Mouse (Mus musculus): ENCODE results near the gene Fgfr2. TPM values are rescaled to one million over a fixed set of nuclear protein-coding genes. Genes with fewer than 3 reads are reported as not detected.

Gene Fgfr2
- total and polyA plus RNA-seq, 2 experiments from 2014 or later = 12.1 to 32.6 TPM

DNA sequence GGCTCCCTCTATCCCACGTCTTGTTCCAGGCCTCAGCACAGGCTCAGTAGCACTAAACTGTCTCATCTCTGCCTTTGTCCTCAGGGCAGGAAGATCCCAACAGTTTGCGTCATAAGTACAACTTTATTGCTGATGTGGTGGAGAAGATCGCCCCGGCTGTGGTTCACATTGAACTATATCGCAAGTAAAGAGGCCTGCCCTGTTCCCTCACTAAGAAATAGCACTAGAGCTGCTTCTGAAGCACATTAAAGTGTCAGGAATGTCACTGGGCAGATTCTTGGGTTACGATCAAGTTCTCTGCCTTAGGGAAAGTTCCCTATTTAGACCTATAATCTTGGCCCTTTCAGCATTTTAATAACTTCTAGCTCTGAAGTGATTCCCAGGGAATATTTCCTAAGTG lies 2161.7 kb downstream of the Fgfr2 start:
- 85% methylated on average over 6 of the region's 6 CpGs for WGBS
- TF ChIP-seq CTCF (IDR thresholded peaks at IDR 0.05) = no peak

DNA sequence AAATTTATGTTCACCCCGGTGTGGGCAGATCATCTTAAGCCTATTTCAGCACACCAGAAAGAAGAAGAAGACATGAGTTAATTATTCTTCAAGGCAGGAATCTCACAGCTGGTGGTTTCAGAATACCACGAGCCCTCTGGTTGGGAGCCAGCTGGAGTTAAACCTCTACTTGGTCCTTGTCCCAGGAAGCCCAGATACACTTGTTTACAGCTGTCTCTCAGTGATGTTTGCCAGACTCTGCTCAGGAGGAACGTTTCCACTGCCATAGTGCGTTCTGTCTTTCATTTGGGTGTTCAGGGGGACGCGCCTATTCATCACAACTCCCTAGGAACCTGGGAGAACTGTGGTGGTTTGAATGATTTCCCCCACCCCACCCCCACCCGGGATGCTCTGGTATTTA lies 2163.3 kb downstream of the Fgfr2 start:
- H3K4me3 ChIP-seq (ENCODE audit: low read depth, low read length) = no peak overlapping the region
- peak; percentile 74 for DNase-seq (ENCODE audit: low spot score)
- H3K36me3 ChIP-seq (ENCODE audit: insufficient read depth, low read length) = no peaks in the 10 kb centered on the region
- no peak for TF ChIP-seq CTCF (IDR thresholded peaks at IDR 0.05)
- H3K27me3 ChIP-seq (ENCODE audit: insufficient read depth, low read length) = no peaks in the 10 kb centered on the region
- WGBS = 53% methylated on average over 7 of the region's 7 CpGs
- ATAC-seq (ENCODE audit: low FRiP score) = no peak
- H3K4me2 ChIP-seq (ENCODE audit: low read depth, low read length, poor library complexity, severe bottlenecking) = no peak overlapping the region
- H3K4me1 ChIP-seq (ENCODE audit: insufficient read depth, low read length) = no peaks in the 10 kb centered on the region
- H3K9ac ChIP-seq (replicated peaks; ENCODE audit: low read length, poor library complexity, severe bottlenecking) = no peak overlapping the region
- no peaks in the 10 kb centered on the region for H3K9me3 ChIP-seq (ENCODE audit: low read length)
- H3K27ac ChIP-seq (ENCODE audit: low read depth, low read length) = no peak overlapping the region

More for the DNA sequence above, 2161.7 kb downstream of the Fgfr2 start:
- no peak overlapping the region for H3K4me3 ChIP-seq (ENCODE audit: low read depth, low read length)
- H3K27me3 ChIP-seq (ENCODE audit: insufficient read depth, low read length) = no peaks in the 10 kb centered on the region
- ATAC-seq (ENCODE audit: low FRiP score) (no peak), DNase-seq (ENCODE audit: low spot score) (no peak)
- no peak overlapping the region for H3K27ac ChIP-seq (ENCODE audit: low read depth, low read length)
- no peak overlapping the region for H3K9ac ChIP-seq (replicated peaks; ENCODE audit: low read length, poor library complexity, severe bottlenecking)
- H3K36me3 ChIP-seq (ENCODE audit: insufficient read depth, low read length) = no peaks in the 10 kb centered on the region
- H3K4me2 ChIP-seq (ENCODE audit: low read depth, low read length, poor library complexity, severe bottlenecking) = no peak overlapping the region
- H3K9me3 ChIP-seq (ENCODE audit: low read length) = no peaks in the 10 kb centered on the region
- H3K4me1 ChIP-seq (ENCODE audit: insufficient read depth, low read length) = no peaks in the 10 kb centered on the region

DNA sequence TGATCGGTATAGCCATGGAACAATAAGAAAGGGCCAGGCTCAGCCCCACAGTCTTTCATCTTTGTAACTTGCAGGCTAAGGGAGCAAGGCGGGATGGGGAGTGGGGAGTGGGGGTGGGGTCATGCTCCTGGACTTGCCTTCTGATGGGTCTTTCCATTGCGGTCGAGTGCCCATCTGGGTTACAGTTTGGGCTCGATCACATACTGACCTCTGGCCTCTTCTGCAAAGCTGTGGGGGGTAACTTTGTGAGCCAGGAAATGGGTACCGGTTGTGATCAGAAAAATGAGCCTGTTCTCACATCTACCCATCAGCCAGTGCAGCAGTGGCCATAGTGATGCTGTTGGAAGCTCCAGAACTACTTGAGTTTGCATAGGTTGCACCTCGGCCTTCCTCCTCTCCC lies 2164.6 kb downstream of the Fgfr2 start:
- no peak overlapping the region for H3K4me2 ChIP-seq (ENCODE audit: low read depth, low read length, poor library complexity, severe bottlenecking)
- H3K27me3 ChIP-seq (ENCODE audit: insufficient read depth, low read length) = no peaks in the 10 kb centered on the region
- no peak overlapping the region for H3K4me3 ChIP-seq (ENCODE audit: low read depth, low read length)
- ATAC-seq (ENCODE audit: low FRiP score) (no peak), DNase-seq (ENCODE audit: low spot score) (no peak)
- 60% methylated on average over 7 of the region's 7 CpGs for WGBS
- H3K27ac ChIP-seq (ENCODE audit: low read depth, low read length) = no peak overlapping the region
- no peaks in the 10 kb centered on the region for H3K4me1 ChIP-seq (ENCODE audit: insufficient read depth, low read length)
- H3K9me3 ChIP-seq (ENCODE audit: low read length) = no peaks in the 10 kb centered on the region
- H3K36me3 ChIP-seq (ENCODE audit: insufficient read depth, low read length) = no peaks in the 10 kb centered on the region
- H3K9ac ChIP-seq (replicated peaks; ENCODE audit: low read length, poor library complexity, severe bottlenecking) = no peak overlapping the region
- no peak for TF ChIP-seq CTCF (IDR thresholded peaks at IDR 0.05)

- Histone ChIP-seq H3K4me2 (ENCODE audit: low read depth, low read length, poor library complexity, severe bottlenecking) (no peak overlapping the region), H3K9me3 (ENCODE audit: low read length) (no peaks in the 10 kb centered on the region), H3K27ac (ENCODE audit: low read depth, low read length) (no peak overlapping the region), H3K4me3 (ENCODE audit: low read depth, low read length) (no peak overlapping the region), H3K4me1 (ENCODE audit: insufficient read depth, low read length) (no peaks in the 10 kb centered on the region), H3K36me3 (ENCODE audit: insufficient read depth, low read length) (no peaks in the 10 kb centered on the region), H3K9ac (replicated peaks; ENCODE audit: low read length, poor library complexity, severe bottlenecking) (no peak overlapping the region), H3K27me3 (ENCODE audit: insufficient read depth, low read length) (no peaks in the 10 kb centered on the region)
- ATAC-seq (ENCODE audit: low FRiP score) (no peak), DNase-seq (ENCODE audit: low spot score) (no peak)
- WGBS = 84% methylated on average over 10 of the region's 10 CpGs
- TF ChIP-seq CTCF (IDR thresholded peaks at IDR 0.05) = no peak
Observed at GRCm38 (mm10) chr7:130954177-130954601, 2169.0 kb downstream of the Fgfr2 start.

DNA sequence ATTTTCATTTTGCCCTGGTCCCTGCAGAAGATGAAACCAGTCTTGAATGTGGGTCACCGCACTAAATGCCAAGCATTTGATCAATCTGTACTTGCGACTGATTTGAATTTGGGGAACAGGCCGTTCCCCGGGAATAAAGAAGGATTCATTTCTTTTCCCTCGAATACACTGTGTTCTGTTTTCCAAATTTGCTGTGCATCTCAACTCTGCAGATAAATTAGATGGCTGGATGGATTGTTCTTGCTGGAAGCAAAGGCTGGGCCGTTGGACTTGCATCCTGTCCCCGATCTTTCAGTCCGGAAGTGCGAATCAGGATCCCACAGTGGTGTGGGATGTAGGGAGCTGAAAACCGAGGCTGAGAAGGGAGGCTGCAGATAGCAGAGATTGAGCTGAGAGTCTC lies 2169.8 kb downstream of the Fgfr2 start:
- TF ChIP-seq CTCF (IDR thresholded peaks at IDR 0.05) = no peak
- Histone ChIP-seq H3K4me3 (ENCODE audit: low read depth, low read length) (no peak overlapping the region), H3K27me3 (ENCODE audit: insufficient read depth, low read length) (no peaks in the 10 kb centered on the region), H3K4me1 (ENCODE audit: insufficient read depth, low read length) (no peaks in the 10 kb centered on the region), H3K36me3 (ENCODE audit: insufficient read depth, low read length) (no peaks in the 10 kb centered on the region), H3K27ac (ENCODE audit: low read depth, low read length) (no peak overlapping the region), H3K9me3 (ENCODE audit: low read length) (no peaks in the 10 kb centered on the region), H3K9ac (replicated peaks; ENCODE audit: low read length, poor library complexity, severe bottlenecking) (no peak overlapping the region), H3K4me2 (ENCODE audit: low read depth, low read length, poor library complexity, severe bottlenecking) (no peak overlapping the region)
- WGBS = 86% methylated on average over 10 of the region's 10 CpGs
- ATAC-seq (ENCODE audit: low FRiP score) (no peak), DNase-seq (ENCODE audit: low spot score) (no peak)

DNA sequence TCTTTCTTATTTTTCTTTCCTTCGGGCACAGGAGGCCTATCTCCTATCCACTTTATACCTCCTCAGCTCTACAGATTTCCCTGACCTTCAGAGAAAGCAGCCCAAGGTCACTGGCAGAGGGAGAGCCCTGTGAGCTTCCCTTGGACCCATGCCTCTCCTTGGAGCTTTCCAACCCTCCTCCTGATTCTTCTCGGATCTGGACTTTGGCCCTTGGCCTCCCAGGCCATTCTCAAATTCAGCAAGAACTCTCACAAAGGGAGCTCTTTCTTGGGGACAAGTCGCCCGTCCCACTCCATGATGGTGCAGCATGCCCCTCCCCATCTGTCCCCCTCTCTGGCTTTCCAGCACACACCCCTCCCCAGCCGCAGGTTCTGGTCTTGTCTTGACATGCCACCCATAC lies 2172.1 kb downstream of the Fgfr2 start:
- ATAC-seq (ENCODE audit: low FRiP score) = no peak
- Histone ChIP-seq H3K36me3 (ENCODE audit: insufficient read depth, low read length) (no peaks in the 10 kb centered on the region), H3K9ac (replicated peaks; ENCODE audit: low read length, poor library complexity, severe bottlenecking) (no peak overlapping the region), H3K4me1 (ENCODE audit: insufficient read depth, low read length) (no peaks in the 10 kb centered on the region), H3K9me3 (ENCODE audit: low read length) (no peaks in the 10 kb centered on the region), H3K4me3 (ENCODE audit: low read depth, low read length) (no peak overlapping the region), H3K27ac (ENCODE audit: low read depth, low read length) (no peak overlapping the region), H3K4me2 (ENCODE audit: low read depth, low read length, poor library complexity, severe bottlenecking) (no peak overlapping the region), H3K27me3 (ENCODE audit: insufficient read depth, low read length) (no peaks in the 10 kb centered on the region)
- 88% methylated on average over 5 of the region's 5 CpGs for WGBS
- TF ChIP-seq CTCF (IDR thresholded peaks at IDR 0.05) = no peak
- DNase-seq (ENCODE audit: low spot score) = no peak

All from midbrain, postnatal 0 days (tissue).